Mouse (Mus musculus): ENCODE measurements around the gene Cnksr1.
A peak's percentile ranks its signal among the peaks of the same experiment; 100 is the strongest.
"Not testable (repeated sequence)": the region's sequence is repeated elsewhere in the genome, so short reads cannot be mapped to it uniquely, and the experiment has no call there.

The Cnksr1 gene

DNA sequence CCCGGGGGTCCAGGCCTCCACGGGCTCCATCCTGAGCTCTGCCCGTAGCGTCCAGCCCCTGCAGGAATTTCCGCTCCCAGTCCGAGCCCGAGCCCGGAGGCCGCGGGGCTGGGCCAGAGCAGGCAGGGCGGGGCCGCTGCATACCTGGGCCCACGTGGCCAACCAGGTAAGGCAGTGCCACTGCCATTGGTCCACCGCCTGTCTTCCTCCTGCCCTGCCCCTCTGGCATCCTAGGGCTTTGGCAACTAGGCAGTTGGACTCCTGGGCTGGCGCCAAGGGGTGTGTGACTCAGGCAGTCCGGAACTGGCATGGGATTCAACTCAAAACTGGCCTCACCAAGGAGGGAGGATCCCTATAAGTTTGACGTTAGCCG lies at the start of gene Cnksr1:
Gene Cnksr1 (minus strand): TSS at position 121 of the 373 bp plus-strand sequence.
- ATAC-seq (ENCODE audit: insufficient number of reproducible peaks, low FRiP score, low TSS enrichment): no peak

DNA sequence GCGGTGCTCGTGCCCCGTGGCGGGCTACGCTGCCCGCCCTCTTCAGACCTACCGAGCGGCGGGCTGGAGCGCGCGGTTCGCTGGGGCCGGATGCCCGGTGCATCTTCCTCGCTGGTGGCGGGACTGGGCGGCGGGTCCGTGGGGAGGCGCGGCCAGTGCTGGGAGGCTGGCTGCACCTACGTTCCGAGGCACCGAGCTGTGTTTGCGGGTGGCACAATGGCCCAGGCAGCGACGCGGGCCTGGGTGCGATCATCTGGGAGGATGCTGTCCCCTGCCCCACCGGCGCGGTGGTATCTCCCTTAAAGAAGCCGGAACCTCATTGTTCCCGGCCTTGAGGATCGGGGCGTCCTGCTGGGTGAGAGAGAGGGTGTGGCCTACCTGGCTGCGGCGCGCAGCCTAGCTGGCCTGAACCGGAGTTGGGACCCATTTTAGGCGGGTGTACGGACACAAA lies 49.4 kb upstream of the Cnksr1 start, which contains the start of gene Pdik1l:
Gene Pdik1l (minus strand): TSS at position 321 of the 451 bp plus-strand sequence.
- peak; percentile 65 for ATAC-seq (ENCODE audit: insufficient number of reproducible peaks, low FRiP score, low TSS enrichment)

DNA sequence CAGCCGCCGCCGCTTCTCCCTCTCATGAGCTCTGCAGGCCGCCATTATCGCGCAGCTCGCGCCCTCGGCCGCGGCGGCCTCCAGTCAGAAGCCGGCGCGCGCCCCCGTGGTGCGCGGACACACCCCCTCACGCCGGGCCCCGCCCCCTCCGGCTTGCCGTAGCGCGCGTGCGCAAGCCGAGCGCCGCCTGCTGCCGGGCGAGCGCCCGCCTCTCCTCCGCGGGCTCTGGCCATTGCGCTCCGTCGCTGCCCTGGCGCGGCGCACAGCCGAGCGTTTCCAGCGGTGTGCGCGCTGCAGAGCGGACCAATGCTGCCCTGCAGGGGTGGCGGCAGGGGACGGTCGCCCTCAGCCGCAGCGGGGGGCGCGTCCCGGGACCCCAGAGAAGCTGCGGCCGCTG lies 49.0 kb upstream of the Cnksr1 start:
- ATAC-seq (ENCODE audit: insufficient number of reproducible peaks, low FRiP score, low TSS enrichment): peak; percentile 88

DNA sequence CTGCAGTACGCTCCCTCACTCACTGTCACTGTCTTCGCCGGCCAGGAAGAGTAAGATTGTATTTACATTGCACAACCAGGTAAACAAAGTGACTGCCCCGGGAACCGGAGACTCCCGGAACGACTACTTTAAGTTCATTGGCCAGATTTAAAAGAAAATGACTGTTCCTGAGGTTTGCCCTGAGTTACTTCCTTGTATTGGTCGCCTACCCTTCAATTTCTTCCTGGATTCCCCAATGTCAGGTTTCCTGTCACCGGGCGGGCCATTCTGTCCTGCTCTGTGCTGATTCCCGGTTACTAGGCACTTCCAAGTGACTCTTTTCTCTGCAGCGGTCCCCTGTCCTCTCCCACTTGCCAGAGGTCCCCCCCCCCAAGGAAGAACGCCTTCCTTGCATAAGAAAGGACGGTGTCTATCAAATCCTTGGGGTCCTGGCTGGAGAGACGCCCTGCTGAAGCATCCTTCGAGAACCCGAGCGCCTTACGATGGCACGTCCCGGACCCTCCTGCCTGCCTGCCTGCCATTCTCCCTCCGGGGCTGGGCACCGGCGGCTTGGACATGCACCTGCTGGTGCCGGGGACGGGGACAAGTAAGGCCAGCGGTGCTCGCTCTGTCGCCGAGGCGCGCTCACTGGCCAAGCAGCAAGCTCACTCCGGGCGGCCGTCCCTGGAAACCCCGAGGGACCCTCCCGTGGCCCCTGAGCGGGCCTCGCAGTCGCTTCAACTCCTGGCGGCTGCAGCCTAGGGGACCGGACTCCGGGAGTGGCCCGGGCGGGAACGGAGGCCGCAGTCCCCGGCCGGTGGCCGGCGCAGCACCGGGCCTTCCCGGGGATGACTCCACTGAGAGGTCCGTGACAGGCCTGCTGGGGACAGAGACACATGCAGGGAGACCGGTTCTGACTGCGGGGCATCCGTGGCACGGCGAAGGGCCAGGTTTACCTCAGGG lies 48.3 kb upstream of the Cnksr1 start:
- peak; percentile 60; the same call in 1 of the 2 replicates for ATAC-seq (ENCODE audit: insufficient number of reproducible peaks, low FRiP score, low TSS enrichment)

DNA sequence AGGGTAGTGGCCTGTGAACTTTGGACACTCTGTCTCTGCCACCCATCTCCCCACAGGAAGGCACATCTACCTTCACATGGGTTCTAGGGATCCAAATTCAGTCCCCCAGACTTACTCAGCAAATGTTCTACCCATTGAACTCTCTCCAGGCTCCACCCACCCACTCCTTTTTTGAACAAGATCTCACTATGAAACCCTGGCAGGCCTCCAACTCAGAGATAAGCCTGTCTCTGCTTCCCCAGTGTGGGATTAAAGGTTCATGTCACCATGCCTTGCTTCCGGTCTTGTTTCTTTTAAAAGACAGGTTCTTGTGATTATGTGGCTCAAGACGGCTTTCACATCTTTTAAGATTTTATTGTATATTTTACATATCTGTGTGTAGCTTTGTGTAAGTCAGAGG lies 46.7 kb upstream of the Cnksr1 start:
- no peak for ATAC-seq (ENCODE audit: insufficient number of reproducible peaks, low FRiP score, low TSS enrichment)

DNA sequence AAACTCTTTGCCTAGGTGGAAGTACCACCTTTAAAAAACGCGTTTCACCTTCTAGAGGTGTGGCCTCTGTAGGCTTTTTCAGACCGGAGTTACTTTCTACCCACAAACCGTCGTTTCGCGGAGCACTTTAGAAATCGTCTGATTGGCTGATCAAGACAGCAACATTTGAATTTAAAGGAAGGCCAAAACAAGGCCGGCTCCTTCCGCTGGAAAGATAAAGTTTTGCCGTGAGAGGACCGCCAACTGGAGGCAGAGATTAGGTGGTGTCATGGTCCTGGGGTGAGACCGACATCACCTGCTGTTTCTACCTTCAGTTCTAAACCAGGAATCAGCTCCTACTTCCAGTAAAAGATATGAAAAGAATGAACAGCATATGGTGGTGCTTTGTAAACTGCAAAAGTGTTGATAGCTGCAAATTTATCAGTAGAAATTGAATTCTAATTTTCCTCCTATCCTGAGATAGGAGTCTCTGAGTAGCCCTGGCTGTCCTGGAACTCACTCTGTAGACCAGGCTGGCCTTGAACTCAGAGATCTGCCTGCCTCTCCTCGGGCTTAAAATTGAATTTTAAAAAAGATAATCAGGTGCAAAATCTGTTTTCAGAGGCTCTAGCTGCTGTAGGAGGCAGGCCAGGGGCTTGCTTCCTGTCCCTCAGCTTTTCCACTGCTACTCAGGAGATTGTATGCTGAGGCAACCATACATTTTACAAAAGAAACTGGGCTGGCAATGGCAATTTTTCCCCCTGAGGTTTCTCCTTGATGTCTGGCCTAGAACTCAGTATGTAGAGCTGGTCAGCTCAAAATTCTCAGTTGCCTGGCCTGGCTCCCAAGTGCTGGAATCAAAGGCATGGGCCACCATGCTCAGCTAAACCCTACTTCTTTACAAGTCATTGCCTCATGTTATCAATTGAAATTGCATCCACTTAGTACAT lies 35.5 kb upstream of the Cnksr1 start:
- ATAC-seq (ENCODE audit: insufficient number of reproducible peaks, low FRiP score, low TSS enrichment): no peak

DNA sequence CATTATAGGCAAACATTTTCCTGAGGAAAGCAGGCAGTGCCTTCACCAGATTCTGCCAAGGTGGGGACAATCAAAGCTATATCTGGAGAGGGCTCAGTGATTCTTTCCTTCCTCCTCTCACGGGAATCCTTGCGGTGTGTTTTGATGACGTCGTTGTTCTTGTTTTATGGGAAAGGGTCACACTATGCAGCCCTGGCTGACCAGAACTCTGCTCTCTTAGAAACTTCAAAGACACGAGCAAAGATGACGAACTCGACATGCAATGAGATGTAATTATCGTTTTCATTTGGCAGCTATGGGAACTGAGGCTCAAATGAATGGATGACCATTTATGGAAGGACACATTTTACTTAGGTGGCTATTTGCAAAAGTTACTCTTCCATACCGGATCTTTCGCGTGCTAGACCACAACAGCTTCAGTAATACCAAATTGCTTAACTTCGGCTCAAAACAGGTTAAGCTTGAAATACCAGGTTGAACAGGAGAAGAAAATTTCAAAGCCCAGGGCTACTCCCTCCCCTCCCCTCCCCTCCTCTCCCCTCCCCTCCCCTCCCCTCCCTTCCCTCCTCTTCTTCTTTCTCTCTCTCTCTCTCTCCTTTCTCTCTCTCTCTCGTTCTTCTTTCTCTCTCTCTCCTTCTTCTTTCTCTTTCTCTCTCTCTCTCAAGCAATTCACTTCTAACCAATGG lies 34.7 kb upstream of the Cnksr1 start:
- no peak for ATAC-seq (ENCODE audit: insufficient number of reproducible peaks, low FRiP score, low TSS enrichment)

DNA sequence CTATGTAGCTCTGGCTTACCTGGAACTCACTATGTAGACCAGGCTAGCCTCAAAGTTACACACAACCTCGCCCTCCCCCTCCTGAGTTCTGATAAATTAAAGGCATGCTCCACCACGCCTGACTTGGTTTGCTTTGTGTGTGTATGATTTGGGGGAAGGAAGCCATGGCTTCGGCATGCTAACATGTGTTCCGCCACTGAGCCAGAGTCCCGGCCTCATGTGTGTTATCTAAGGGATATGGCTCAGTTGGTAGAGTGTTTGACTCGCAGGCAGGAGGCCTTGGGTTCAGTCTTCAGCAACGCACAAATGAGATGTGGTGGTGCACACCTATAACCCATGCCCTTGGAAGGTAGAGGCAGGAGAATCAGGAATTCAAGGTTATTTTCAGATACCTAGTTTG lies 33.8 kb upstream of the Cnksr1 start:
- no peak for ATAC-seq (ENCODE audit: insufficient number of reproducible peaks, low FRiP score, low TSS enrichment)

DNA sequence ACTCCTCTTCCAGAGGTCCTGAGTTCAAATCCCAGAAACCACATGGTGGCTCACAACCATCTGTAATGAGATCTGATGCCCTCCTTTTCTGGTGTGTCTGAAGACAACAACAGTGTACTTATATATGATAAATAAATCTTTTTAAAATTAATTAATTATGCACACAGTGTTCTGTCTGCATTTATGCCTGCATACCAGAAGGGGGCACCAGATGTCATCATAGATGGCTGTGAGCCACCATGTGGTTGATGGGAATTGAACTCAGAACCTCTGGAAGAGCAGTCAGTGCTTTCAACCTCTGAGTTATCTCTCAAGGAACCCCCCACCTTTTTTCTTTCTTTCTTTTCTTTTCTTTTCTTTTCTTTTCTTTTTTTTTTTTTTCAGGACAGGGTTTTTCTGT lies 31.4 kb upstream of the Cnksr1 start:
- ATAC-seq (ENCODE audit: insufficient number of reproducible peaks, low FRiP score, low TSS enrichment): not testable (repeated sequence)

DNA sequence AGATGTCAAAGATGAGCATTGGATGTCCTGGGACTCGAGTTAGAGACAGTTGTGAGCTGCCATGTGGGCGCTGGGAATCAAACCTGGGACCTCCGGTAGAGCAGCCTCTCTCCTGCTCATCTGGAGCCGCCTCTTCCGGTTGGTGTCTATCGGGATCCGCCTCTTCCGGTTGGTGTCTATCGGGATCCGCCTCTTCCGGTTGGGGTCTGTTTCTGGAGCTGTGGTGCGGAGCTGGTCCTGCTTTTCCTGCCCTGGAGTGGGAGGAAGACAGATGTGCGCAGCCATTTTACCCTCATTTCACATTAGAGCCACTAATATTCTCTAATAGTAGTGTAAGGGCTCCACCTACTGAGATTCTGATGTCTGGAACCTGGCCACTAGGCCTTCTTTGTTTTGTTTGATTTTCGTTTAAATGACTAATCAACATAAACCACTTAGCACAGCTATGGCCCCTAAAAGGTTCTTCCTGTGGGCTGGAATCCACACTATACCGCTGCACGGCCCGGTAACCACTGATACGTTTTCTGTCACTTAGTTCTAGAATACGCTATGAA lies 30.0 kb upstream of the Cnksr1 start:
- no peak for ATAC-seq (ENCODE audit: insufficient number of reproducible peaks, low FRiP score, low TSS enrichment)

DNA sequence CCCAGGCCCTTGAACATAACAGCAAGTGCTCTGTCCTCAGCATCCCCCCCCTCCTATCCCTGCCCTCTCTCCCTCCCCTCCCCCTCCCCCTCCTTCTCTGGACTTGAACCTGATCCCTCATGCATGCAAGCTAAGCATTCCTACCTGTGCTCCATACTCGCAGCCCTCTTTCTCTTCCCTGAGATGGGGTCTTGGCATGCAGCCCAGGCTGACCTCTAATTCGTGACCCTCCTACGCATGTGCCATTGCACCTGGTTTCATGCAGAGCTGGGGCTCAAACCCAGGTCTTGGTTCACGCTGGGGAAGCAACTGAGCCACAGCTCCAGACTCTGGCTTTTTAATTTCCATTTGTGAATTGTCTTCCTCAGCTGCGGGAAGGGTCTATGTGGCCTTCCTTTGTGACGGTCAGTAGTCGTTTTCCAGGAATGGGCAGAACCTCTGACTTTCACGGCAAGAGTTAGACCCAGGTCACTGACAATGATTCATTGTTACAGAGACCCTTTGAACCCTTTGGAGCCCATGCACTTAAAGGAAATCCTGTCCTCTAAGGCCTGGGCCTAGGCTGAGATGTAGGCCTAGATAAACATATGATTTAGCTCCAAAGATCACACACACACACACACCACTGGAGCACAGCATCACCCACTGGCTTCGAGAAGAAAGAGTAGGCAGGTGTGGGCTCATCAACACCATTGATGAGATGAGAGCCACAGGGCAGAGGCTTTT lies 27.8 kb upstream of the Cnksr1 start:
- no peak for ATAC-seq (ENCODE audit: insufficient number of reproducible peaks, low FRiP score, low TSS enrichment)

DNA sequence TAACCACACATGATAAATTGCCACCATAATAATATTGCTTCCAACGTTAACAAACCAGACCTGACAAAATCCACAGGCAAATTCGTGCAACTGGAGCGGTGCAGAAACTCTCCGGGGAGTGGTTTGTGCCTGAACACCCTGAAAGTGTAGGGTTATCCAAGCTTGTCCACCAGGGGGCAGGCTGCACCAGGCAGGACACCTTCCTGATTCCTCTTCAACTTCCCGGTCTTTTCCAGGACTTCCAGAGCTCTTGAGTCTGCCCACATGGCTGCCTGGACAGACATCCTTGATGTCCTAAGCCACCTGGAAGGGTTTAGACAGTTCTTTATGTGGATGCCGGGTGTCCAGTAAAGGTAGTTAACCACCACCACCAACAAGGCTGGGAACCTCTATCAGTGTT lies 25.0 kb upstream of the Cnksr1 start:
- no peak for ATAC-seq (ENCODE audit: insufficient number of reproducible peaks, low FRiP score, low TSS enrichment)

DNA sequence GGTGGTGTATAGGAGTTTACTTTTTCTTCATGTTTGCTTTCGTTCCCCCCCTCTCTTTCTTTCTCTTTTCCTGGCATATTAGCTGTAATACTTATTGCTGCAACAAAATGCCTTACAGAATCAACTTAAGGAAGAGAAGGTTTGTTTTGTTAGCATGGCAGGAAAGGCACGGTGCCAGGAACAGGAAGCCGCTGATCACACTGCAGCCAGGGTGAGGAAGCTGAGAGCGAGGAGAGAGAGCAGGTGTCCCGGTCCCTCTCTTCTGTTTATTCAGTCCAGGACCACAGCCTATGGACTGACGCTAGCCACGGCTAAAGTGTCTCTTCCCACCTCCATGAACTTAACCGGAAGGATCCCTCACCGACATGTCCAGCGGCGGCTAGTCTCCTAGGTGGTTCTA lies 20.2 kb upstream of the Cnksr1 start:
- no peak for ATAC-seq (ENCODE audit: insufficient number of reproducible peaks, low FRiP score, low TSS enrichment)

DNA sequence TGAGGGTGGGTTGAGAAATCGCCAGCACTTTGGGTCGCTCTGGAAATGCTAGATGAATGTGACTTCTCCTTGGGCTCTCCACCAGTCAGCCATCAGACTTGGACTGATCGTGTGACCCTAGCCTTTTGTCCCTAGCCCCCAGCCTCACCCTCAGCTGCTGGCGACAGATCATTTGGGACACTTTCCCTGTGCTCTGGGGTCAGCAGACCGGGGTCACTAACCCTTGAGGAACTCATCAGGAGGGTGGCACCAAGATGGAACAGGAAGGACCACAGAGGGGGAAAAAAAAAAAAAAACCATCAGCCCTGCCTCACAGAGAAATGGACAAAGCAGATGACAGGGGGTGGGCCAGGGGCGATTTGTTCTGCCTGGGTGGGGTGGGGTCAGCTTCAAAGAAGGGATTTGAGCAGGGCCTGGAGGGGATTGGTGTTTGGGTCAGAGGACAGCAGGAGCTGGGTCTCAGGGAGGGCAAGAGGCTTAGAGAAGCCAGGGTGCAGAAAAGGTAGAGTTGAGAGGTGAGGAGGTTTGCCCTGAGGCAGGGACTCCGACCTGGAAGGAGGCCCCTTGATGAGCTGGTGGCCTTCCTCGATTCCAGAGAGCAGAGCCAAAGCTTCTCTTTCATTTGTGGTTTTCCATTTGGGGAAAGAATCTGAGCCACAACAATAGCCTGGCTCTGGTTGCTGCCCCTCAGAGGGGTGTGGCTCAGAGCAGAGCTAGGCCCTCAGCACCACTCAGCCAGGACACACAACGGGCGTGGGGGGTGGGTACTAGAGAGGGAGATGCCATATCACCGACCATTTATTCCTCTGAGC lies 19.2 kb upstream of the Cnksr1 start:
- no peak for ATAC-seq (ENCODE audit: insufficient number of reproducible peaks, low FRiP score, low TSS enrichment)

DNA sequence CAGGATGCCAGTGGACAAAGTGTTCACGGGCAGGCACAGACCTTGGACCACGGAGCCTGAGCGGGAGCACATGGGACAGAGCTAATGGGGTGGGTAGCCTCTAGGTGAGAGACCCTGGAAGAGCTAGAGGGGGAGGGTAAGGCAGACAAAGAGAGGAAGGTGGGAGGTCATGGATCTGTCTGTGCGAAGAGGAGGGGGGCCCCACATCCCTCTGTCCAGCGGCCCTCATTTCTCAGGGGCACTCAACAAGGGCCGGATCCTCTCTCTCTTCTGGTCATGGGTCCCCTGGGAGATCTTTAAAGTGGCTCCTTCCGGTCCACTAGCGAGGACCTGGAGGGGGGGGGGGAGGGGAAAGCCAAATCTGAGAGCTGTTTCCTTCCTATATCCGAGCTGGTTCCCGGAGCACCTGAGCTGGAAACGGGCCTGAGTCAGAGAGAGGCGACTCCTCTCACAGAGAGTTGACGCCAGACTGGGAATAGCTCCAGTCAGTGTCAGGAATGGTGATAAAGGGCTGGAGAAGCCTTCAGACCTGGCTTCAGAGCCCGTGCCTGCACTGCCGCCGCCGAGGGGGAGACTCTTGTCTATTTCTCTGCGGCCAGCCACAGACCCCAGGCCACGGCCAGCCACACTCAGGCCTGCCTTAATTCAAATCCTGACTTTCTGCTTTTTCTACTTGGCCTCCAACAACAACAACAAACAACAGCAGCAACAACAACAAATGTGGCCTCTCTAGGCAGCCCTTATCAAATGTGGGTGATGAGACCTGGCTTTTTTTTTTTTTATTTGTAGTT lies 18.4 kb upstream of the Cnksr1 start:
- ATAC-seq (ENCODE audit: insufficient number of reproducible peaks, low FRiP score, low TSS enrichment): no peak

DNA sequence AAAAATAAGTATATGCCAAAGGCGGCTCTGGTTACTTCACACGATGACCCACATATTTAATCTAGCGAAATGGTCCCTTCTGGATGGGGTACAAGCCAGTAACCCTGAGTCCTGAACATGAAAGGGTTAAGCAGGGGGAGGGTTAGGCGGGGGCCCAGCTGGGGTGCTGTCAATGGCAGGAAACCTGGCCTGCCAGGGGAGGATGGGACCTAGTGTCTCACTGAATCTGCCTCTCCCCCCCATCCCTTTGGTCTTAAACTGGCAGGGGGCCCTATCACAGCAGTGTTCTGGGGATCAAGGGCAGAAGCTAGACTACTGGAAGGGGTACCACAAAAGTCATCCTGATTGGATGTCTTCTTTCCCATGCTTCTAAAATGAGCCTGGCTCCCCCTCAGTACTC lies 17.7 kb upstream of the Cnksr1 start:
- ATAC-seq (ENCODE audit: insufficient number of reproducible peaks, low FRiP score, low TSS enrichment): no peak

DNA sequence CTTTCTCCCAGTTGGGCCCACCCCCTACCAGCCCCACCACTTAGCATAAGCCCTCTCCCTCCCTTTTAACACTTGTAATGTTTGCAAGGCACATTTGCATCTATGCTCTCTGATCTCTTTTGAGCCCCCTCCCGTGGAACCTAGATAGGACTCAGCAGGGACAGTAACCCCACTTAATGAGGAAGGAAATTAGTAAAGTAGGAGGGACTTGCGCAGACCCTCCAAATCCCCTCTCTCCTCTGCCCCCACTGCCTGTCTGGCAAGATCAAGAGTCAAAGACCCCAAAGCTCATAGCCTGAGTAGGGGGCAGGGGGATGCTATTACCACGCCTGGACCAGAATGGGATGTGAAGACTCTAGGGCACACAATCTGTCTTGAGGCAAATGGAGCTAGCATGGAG lies 16.6 kb upstream of the Cnksr1 start:
- no peak for ATAC-seq (ENCODE audit: insufficient number of reproducible peaks, low FRiP score, low TSS enrichment)
